Mouse (Mus musculus) kidney, adult 11 months (tissue): ENCODE data around the gene Col9a3.

Experiments
- DNase-seq: peaks from one replicate; pipeline ENCODE4 v3.0.0; 2022

Col9a3 gene

DNA sequence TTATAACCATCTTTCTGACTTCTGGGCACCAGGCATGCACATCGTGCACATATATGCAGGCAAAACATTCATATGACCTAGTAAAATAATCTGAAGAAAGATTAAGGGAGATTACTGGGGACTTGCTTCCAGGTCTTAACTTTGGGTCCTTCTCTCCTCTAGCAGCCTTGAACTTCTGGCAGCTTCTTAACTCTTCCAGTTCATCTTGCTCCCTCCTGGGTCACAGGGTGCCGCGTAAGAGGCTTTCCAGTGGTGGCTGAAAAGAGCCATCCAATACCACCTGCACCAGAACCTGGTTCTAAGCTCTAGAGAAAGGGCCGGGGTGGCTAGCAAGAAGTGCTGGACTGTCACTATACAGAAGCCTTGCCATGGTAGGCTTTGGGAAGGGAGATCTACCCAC, at the start of gene Col9a3:
Gene Col9a3 (plus strand): TSS at position 301 of the 400 bp plus-strand sequence.
- no peak for DNase-seq

DNA sequence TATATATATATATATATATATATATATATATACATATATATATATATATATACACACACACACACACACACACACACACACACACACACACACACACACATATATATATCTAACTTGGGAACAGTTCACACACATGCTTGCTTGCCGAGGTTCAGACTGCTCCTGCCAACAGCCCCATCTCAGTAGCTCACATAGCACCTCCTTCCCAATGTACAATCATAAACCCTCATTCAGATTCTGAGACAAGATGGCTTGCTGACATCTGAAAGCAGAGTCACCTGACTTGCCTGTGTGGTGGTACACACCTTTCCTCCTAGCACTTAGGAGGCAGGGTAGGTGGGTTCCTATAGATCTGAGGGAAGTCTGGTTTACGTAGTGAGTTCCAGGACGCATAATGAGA, 45.2 kb upstream of the Col9a3 start:
- DNase-seq: no peak

DNA sequence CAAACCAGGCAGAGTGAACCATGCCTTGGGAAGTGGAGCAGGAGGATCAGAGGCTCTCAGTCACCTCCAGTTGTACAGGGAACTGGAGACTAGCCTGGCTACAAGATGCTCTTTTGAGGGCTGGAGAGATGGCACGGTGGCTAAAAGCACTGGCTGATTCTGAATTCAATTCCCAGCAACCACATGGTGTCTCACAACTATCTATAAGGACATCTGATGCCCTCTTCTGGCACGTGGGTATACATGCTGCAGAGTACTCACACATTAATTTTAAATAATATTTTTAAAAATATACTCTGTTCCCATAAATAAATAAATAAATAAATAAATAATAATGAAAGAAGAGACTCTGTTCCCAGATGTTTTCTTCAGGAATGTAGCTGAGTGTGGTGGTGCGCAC, 42.4 kb upstream of the Col9a3 start:
- no peak for DNase-seq

GRCm38 (mm10) chr2:180556470-180556869, 41.1 kb upstream of the Col9a3 start:
- no peak for DNase-seq

- no peak for DNase-seq
Observed at GRCm38 (mm10) chr2:180560245-180560644, 37.3 kb upstream of the Col9a3 start.

DNA sequence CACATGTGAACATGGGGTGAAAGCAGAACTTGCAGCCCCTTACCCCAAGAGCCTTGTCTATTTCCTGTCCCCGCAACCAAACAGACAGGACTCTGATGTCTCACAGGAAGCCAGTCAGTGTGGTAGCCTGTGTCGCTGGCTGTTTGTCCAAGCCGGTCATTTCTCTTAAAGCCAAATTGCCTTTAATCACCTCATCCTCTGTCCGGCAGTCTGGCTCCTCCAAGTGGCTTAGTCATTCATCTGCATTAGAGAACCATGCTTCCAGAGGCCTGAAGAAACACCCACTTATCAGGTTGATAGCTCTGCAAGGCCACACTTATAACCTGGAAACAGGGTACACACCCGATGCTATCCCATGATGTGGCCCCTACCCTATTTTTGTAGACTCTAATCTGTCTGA, 35.4 kb upstream of the Col9a3 start:
- no peak for DNase-seq

GRCm38 (mm10) chr2:180563296-180563695, 34.3 kb upstream of the Col9a3 start:
- DNase-seq: no peak

DNA sequence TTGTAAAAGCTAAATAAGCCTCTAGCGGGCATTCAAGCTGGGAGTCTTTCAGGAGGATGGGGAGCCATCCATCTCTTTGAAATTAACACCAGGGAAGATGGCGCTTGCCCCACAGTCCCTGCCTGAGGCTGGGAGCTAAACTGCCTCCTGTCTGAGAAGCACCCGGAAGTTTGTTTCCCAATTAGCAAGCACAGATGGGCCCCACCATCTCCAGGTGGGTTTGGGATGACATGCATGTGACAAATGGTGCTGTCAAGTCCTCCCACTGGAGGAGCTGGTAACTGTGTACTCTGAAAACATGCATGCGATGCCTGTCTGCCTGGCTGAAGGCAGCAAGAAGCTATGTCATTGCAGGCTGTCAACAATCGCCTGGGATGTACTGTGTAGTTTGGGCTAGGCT, 33.7 kb upstream of the Col9a3 start:
- no peak for DNase-seq

DNA sequence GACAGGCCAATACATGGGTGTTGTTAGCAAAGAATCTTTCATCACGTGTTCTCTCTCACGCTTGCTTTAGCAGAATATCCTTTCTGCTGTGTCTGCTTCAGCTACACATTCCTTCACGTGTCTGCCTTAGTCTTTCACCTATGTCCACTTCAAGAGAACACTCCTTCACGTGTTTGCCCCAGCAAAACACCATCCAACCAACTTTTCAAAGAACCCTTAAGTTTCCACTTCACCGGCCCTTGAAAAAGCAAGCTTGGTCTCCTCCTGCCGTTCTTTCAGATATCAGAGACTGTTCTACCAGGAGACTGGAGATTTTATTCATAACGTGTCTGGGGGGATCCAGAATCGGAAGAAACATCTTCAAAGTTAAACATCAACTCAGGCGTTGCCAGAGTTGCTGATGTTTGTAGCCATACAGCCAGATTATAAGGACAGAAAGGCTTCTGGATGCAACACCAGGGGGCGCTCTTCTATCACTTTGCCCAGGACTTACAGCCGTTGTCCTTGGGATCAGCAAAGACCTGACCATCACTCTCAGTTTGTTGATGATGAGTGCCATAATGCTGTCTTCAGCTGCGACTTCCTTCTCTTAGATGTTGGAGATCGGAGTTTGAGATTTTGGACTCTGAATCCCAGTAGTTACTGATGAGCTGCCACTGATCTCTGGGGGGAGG, 31.2 kb upstream of the Col9a3 start:
- DNase-seq: peak; percentile 25

GRCm38 (mm10) chr2:180569028-180569643, 28.5 kb upstream of the Col9a3 start:
- DNase-seq: peak; percentile 68

GRCm38 (mm10) chr2:180576482-180576881, 21.1 kb upstream of the Col9a3 start:
- DNase-seq: no peak

- peak; percentile 37 for DNase-seq
Observed at GRCm38 (mm10) chr2:180578686-180579085, 18.9 kb upstream of the Col9a3 start.

- no peak for DNase-seq
Observed at GRCm38 (mm10) chr2:180581002-180581401, 16.6 kb upstream of the Col9a3 start, which contains the start of gene Mrgbp. Gene Mrgbp (plus strand): TSS chr2:180581304.

DNA sequence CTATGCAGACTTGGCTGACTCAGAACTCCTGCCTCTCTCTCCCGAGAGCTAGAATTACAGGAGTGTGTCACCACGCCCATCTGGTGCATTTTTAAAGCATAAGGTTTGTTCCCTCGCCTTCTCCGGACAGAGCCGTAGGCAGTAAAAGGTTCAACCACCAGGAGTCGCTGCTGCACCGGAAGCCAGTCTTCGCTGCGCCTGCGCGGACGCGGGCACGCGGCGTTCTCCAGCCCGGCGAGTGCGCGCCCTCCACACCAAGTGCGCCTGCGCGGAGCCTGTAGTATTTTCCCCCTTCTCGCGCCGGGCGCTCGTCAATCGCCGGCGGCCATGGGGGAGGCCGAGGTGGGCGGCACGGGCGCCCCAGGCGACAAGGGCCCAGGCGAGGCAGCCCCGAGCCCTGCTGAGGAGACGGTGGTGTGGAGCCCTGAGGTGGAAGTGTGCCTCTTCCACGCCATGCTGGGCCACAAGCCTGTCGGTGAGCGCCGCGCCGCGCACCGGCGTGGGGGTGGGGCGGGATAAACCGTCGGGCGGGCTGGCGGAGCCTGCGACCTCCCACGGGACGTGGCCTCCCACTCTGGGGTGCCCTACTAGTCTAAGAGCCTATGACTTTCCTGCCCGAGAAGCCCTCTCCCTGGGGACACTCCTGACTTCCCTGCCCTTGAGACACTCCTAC, 15.0 kb upstream of the Col9a3 start:
- DNase-seq: peak; percentile 95

GRCm38 (mm10) chr2:180583154-180583507, 14.5 kb upstream of the Col9a3 start:
- peak; percentile 31 for DNase-seq

GRCm38 (mm10) chr2:180588736-180589122, 8.9 kb upstream of the Col9a3 start:
- DNase-seq: no peak

- peak; percentile 75 for DNase-seq
Observed at GRCm38 (mm10) chr2:180589123-180589831, 8.3 kb upstream of the Col9a3 start, which contains the start of gene Ogfr. Gene Ogfr (plus strand): TSS chr2:180589245.

DNA sequence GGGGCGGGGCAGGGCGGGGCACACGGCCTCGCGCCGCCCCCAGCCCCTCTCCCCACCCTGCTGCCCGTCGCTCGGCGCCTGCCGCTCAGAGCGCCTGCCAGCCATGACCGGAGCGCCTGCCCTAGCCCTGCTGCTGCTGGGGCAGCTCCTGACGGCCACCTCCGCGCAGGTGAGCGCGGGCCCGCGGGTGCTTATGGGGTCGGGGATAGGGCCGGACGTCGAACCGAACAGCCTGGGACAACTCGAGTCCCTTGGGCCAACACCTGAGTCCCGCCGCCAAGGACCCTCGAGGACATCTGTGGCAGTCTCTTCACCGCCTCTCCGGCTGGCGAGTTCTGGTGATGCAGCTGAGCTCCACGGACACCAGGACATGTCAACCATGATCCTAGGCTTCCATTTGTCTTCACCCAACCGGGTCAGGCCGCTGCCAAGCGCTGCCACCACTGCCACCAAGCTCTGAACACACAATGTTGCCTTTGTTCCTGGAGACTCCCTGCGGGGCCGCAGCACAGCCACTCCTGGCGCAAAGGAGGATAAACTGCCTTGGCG, 641 bp downstream of the Col9a3 start:
- no peak for DNase-seq

DNA sequence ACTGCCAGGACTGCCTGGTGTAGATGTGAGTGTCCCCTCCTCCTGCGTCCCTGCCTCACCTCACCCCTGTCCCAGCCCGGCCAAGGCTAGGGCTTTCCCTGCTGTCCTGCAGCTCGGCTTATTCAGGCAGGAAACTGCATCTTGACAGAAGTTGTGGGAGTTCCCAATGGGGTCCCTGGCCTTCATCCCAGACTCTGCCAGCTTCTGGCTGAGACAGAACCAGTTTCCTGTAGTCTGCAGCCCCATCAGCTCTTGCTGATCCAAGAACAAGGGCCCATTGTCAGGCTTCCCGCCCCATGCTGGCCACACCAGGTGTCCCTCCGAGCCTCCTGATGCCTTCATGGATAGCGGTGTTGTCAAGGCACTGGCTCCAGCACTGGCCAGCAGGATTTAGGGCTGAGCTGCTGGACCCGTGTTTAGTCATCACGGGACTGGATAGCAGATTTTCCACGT, 3.0 kb downstream of the Col9a3 start:
- DNase-seq: no peak

DNA sequence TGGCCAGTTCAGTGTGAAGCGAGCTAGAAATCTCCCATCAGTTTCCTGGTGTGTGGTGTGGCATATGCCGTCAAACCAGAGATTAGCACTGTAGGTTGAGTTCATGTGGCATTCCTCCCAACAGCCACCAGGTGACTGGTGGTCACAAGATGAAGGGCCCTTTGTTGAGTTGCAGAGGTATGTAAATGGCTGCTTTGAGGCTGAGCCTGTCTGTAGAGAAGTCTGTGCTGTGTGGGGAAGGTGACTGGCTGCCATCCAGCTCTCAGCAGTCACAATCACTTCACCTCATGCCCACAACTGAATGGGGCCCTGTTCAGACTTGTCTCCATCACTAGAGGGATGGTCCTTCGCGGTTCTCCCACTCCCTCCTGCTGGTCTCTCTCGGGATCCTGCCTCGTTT, 7.2 kb downstream of the Col9a3 start:
- DNase-seq: no peak

GRCm38 (mm10) chr2:180610283-180610682, 12.7 kb downstream of the Col9a3 start:
- DNase-seq: no peak

DNA sequence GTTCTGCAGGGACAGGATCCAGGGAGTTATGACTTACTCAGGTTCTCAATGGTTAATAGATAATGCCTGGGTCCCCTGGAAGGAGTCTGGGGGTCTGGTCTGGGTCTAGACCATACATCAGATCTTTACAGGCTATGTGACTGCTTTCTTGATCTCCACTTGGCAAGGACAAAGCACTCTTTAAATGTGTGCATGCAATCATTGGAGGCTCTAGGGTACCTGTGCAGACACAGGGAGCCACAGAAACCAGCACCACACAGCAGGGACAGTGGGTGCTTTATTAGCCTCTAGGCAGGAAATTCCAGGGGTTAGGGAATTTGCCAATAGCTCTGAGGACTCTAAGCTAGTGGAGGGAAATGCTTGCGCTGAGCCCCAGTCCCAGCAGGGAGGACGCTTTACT, 14.3 kb downstream of the Col9a3 start:
- no peak for DNase-seq
